Mouse (Mus musculus) embryonic facial prominence, embryonic 15.5 days (tissue): Measurements from ENCODE around the gene Rpl35a. TPM values are rescaled to one million over a fixed set of nuclear protein-coding genes. Genes with fewer than 3 reads are reported as not detected.
"Not testable (repeated sequence)": the region's sequence is repeated elsewhere in the genome, so short reads cannot be mapped to it uniquely, and the experiment has no call there.

Experiments used
- ATAC-seq: fragments of 200-750 bp; cut with Nextera tagmentation; 2 replicates; pipeline ENCODE4 v1.8.0; 2017; ENCODE audit warnings: low read depth, moderate TSS enrichment; ENCODE audit not compliant: insufficient number of reproducible peaks, low FRiP score, low TSS enrichment
- H3K27ac ChIP-seq: fragments of 300-500 bp; sonication (generic); replicated peaks from 2 replicates; pipeline ENCODE4 v1.5.1; 2015; ENCODE audit warnings: mild to moderate bottlenecking, inconsistent platforms
- H3K27me3 ChIP-seq: fragments of 300-500 bp; sonication (generic); 2 replicates; pipeline ENCODE4 v1.6.1; 2015; ENCODE audit warnings: inconsistent platforms
- H3K36me3 ChIP-seq: fragments of 300-500 bp; sonication (generic); 2 replicates; pipeline ENCODE4 v1.6.1; 2015; ENCODE audit warnings: mild to moderate bottlenecking, inconsistent platforms
- H3K4me1 ChIP-seq: fragments of 300-500 bp; sonication (generic); 2 replicates; pipeline ENCODE4 v1.6.1; 2015; ENCODE audit warnings: inconsistent platforms
- H3K4me2 ChIP-seq: fragments of 300-500 bp; sonication (generic); replicated peaks from 2 replicates; pipeline ENCODE4 v1.6.1; 2015; ENCODE audit warnings: mild to moderate bottlenecking, inconsistent platforms
- H3K4me3 ChIP-seq: fragments of 300-500 bp; sonication (generic); replicated peaks from 2 replicates; pipeline ENCODE4 v1.5.1; 2015; ENCODE audit warnings: mild to moderate bottlenecking, inconsistent platforms
- H3K9ac ChIP-seq: fragments of 300-500 bp; sonication (generic); 2 replicates; pipeline ENCODE4 v1.6.1; 2015; ENCODE audit warnings: inconsistent platforms
- H3K9me3 ChIP-seq: fragments of 300-500 bp; sonication (generic); replicated peaks from 2 replicates; pipeline ENCODE4 v1.6.1; 2016; ENCODE audit warnings: inconsistent platforms
- WGBS: fragments of 180-500 bp; shearing (Covaris S2); methylation state at CpG from one replicate; pipeline ENCODE4 v1.1.7; 2015; 5-methylcytosine and 5-hydroxymethylcytosine counted together
- polyA plus RNA-seq: library from polyadenylated mRNA; unstranded; fragments of >200 nt; fragmentation: Nextera tagmentation; extraction: Ambion mirVana; gene quantifications from 2 replicates; pipeline ENCODE4 v1.2.1, GENCODE M21; 2015

The Rpl35a gene
- polyA plus RNA-seq, 1 experiment from 2014 or later: 937 TPM

DNA sequence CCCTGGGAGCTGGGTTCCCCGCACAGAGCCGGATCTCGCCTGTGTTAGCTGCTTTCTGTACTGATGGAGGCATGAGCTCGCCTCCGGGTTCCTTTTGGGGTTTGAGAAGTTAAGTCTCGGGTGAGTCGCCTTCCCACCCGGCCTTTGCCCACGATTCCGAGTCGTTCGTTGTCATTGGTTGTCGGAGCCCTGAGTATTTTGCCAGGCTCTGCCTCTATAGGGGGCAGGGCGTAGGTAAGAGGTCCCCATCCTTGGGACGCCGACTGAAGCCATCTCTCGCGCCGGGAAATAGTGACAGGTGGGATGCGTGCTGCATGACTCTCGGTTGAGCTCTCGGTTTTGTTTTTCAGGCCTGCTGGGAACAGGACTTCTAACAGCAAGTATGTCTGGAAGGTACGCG, 533 bp downstream of the Rpl35a start:
- Histone ChIP-seq H3K27me3 (no peaks in the 10 kb centered on the region), H3K4me3 (peak overlapping the region; percentile 92), H3K27ac (peak overlapping the region; percentile 92), H3K4me2 (peak overlapping the region; percentile 66), H3K9ac (peak overlapping the region; percentile 91), H3K9me3 (no peaks in the 10 kb centered on the region), H3K4me1 (peaks cover 14% of the 10 kb centered on the region), H3K36me3 (peaks cover 31% of the 10 kb centered on the region)
- under 1% methylated on average over 24 of the region's 24 CpGs for WGBS
- ATAC-seq: 0 out of 2 replicates have a peak, but pooled peaks have one; percentile 12

DNA sequence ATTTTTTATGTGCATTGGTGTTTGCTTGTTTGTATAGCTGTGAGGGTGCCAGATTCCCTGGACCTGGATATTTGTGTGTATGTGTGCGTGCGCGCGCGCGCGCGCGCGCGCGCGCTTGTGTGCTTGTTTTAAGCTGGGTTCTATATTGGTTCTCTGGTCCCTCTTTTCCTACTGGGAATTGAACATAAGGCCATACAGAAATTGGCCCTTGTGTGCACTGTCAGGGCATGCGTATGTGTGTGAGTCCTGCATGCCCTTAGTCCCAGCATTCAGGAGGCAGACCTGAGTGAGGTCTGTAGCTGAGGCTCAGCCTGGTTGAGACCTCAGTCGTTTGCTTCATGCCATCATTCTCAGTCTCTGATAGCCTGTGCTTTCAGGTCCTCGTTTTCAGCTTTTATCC, 1.8 kb downstream of the Rpl35a start:
- H3K4me3 ChIP-seq: peak overlapping the region; percentile 92; the same call in 1 of the 2 replicates
- peaks cover 19% of the 10 kb centered on the region for H3K4me1 ChIP-seq
- no peak overlapping the region for H3K27ac ChIP-seq
- 88% methylated on average over 16 of the region's 16 CpGs for WGBS
- H3K36me3 ChIP-seq: peaks cover 31% of the 10 kb centered on the region
- no peaks in the 10 kb centered on the region for H3K27me3 ChIP-seq
- 0 out of 2 replicates have a peak overlapping the region, but pooled peaks have one; percentile 9 for H3K9ac ChIP-seq
- no peaks in the 10 kb centered on the region for H3K9me3 ChIP-seq
- no peak for ATAC-seq
- peak overlapping the region; percentile 66 for H3K4me2 ChIP-seq

DNA sequence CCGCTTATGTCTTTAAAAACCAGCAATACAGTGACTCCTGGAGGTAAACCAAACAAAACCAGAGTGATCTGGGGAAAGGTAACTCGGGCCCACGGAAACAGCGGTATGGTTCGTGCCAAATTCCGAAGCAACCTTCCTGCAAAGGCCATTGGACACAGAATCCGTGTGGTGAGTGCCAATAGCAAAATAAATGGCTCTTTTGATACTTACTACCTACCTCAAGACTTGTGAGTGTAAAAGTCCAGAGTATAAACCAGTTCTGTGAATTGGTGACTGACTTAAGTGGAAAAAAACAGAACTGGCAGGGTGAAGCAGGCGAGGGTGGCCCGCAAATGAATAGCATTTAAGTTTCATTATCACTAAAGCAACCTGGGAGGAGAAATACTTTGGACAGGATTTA, 2.4 kb downstream of the Rpl35a start:
- WGBS: 86% methylated on average over 9 of the region's 9 CpGs
- not testable (repeated sequence) for H3K4me3 ChIP-seq, H3K27ac ChIP-seq, H3K9ac ChIP-seq, H3K27me3 ChIP-seq, H3K9me3 ChIP-seq, ATAC-seq
- Histone ChIP-seq H3K4me2 (peak overlapping the region; percentile 66; the same call in 1 of the 2 replicates), H3K36me3 (peaks cover 31% of the 10 kb centered on the region), H3K4me1 (peaks cover 26% of the 10 kb centered on the region)

DNA sequence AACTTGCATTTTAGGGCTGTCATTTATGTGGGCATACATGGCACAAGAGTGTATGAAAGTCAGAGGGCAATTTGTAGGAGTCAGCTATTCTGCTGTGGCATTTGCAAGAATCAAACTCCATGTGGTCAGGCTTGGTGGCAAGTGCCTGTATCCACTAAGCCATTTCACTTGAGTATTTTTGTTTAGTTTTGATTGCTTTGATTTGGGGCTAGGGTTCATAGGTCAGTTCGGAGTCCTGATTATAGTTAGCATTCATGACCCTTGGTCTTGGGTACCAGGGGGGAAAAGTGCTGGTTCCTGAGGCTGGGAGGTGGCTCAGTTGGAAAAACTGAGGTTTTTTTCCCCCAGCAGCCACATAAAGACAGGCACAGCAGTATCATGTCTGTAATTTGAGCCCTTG, 3.2 kb downstream of the Rpl35a start:
- Histone ChIP-seq H3K4me2 (no peak overlapping the region), H3K27me3 (no peaks in the 10 kb centered on the region), H3K9ac (no peak overlapping the region), H3K9me3 (no peaks in the 10 kb centered on the region), H3K4me3 (no peak overlapping the region), H3K36me3 (peaks cover 31% of the 10 kb centered on the region), H3K4me1 (peaks cover 28% of the 10 kb centered on the region), H3K27ac (no peak overlapping the region)
- no peak for ATAC-seq
- WGBS: 88% methylated on average over 1 of the region's 1 CpGs

DNA sequence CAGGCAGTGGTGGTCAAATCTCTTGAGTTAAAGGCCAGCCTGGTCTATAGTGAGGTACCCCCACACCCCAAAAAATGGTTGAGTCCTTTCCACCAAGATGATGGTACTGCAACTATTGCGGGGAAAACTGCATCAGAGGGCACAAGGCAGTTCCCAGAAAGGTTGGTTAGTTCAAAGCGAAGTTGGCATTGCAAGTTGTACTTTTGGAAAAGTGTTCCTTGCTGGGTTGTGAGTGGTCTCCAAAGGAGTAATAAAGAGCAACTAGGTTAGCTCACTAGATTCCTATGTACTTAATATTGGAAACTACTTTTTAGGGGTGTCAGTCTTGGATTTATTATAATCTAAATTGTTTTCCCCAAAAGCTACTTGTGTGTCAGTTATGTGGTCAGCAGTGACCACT, 4.7 kb downstream of the Rpl35a start:
- WGBS: 84% methylated on average over 2 of the region's 2 CpGs
- Histone ChIP-seq H3K4me3 (no peak overlapping the region), H3K36me3 (peaks cover 31% of the 10 kb centered on the region), H3K9me3 (no peaks in the 10 kb centered on the region), H3K4me2 (no peak overlapping the region), H3K4me1 (peaks cover 24% of the 10 kb centered on the region), H3K27me3 (no peaks in the 10 kb centered on the region), H3K9ac (no peak overlapping the region), H3K27ac (no peak overlapping the region)
- no peak for ATAC-seq

DNA sequence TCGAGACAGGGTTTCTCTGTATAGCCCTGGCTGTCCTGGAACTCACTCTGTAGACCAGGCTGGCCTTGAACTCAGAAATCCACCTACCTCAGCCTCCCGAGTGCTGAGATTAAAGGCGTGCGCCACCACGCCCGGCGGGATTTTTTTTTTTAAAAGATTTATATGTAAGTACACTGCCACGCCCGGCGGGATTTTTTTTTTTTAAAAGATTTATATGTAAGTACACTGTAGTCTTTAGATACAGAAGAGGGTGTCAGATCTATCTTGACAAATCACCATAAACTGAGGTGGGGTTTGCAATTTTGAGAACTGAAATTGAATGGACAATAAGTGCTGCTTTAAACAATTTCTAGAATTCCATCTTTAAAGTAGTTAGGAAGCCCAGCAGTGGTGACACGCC, 5.1 kb downstream of the Rpl35a start:
- ATAC-seq: no peak
- H3K27me3 ChIP-seq: no peaks in the 10 kb centered on the region
- H3K9me3 ChIP-seq: no peaks in the 10 kb centered on the region
- WGBS: 50% methylated on average over 11 of the region's 11 CpGs
- no peak overlapping the region for H3K9ac ChIP-seq
- peak overlapping the region; percentile 92; the same call in 1 of the 2 replicates for H3K4me2 ChIP-seq
- H3K4me1 ChIP-seq: peaks cover 24% of the 10 kb centered on the region
- peak overlapping the region; percentile 71; the same call in 1 of the 2 replicates for H3K4me3 ChIP-seq
- H3K36me3 ChIP-seq: peaks cover 31% of the 10 kb centered on the region
- H3K27ac ChIP-seq: peak overlapping the region; percentile 72

DNA sequence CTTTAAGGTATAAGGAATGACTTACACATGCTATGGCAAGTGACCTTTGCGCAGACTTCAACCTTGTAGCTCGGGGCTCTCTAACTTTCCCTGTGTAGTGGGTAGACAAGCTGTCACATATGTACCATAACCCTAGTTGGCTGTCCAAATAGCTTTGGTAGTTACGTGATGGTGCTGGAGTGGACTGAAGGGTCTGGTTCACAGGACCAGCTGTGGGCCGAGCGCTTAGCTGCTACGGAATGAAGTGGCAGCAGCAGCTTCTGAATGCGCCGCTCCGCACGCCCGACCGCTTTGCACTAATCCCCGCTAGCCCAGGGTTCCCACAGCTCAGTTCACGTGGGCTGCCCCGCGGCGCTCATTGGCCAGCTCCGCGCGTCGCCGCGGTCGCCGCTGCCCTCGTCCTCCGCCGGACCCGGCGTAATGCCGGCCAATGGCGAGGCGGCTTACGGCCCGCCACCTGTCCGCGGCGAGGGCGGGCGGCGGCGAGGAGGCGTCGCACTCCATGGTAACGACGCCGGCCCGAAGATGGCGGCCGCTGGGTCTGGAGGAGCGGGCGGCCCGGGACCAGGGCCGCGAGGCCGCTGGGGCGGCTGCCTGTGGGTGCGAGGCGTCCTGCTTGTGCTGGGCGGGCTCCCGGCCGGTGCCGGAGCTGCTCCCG, 5.9 kb downstream of the Rpl35a start, which contains the start of gene Lmln:
Gene Lmln, plus strand, starts transcription at position 498 of the 658 bp plus-strand sequence.
- Histone ChIP-seq H3K4me3 (peak within 1 kb of the TSS; percentile 71), H3K4me1 (peaks cover 24% of the 10 kb centered on the region), H3K36me3 (peaks cover 31% of the 10 kb centered on the region), H3K27ac (peak within 1 kb of the TSS; percentile 72), H3K4me2 (peak within 1 kb of the TSS; percentile 92), H3K9ac (peak within 1 kb of the TSS; percentile 57), H3K9me3 (no peaks in the 10 kb centered on the region), H3K27me3 (no peaks in the 10 kb centered on the region)
- ATAC-seq: peak; percentile 98
- WGBS: under 1% methylated on average over 64 of the region's 64 CpGs

DNA sequence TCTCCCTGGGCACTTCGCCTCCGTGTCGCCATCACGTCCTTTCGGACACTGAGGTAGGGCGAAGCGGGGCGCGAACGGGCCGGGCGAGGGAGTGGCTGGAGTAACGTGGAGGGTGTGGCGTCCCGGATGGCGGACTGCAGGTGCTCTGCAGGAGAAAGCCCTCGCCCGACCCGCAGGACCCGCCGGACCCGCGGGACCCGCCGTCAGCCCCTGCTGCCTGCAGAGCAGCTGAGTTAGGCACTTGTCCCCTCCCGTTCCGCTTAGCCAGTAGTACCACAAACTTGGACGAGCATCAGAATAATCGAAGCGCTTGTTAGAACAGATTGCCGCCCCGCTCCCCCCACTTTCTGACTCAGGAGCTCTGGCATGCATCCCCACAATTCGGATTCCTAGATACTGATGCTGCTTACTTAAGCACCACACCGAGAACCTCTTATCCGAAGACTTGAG, 6.5 kb downstream of the Rpl35a start:
- peak overlapping the region; percentile 57 for H3K9ac ChIP-seq
- peak; percentile 51; the same call in 1 of the 2 replicates for ATAC-seq
- WGBS: 0% methylated on average over 35 of the region's 35 CpGs
- H3K4me3 ChIP-seq: peak overlapping the region; percentile 71
- H3K4me2 ChIP-seq: peak overlapping the region; percentile 92
- H3K36me3 ChIP-seq: peaks cover 31% of the 10 kb centered on the region
- no peaks in the 10 kb centered on the region for H3K27me3 ChIP-seq
- peaks cover 24% of the 10 kb centered on the region for H3K4me1 ChIP-seq
- H3K9me3 ChIP-seq: no peaks in the 10 kb centered on the region
- peak overlapping the region; percentile 72 for H3K27ac ChIP-seq

DNA sequence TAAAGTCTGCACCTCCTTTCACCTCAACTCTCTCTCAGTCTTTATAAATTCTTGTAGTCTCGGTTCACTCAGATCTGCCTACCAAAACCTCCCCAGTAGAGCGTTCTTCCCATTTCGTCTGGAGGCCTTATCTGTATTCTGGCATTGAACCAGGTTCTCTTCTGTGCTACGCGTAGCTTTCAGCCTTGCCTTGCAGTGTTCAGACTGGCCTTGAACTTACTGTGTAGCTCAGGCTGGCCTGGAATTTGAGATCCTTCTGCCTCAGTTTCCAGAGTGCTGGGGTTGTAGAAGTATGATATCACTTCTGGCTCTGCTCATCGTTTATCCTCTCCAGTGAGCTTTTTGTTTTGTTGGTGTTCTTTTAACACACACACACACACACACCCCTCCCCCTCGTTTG, 7.0 kb downstream of the Rpl35a start:
- no peak for ATAC-seq
- WGBS: 34% methylated on average over 7 of the region's 7 CpGs
- no peak overlapping the region for H3K27ac ChIP-seq

DNA sequence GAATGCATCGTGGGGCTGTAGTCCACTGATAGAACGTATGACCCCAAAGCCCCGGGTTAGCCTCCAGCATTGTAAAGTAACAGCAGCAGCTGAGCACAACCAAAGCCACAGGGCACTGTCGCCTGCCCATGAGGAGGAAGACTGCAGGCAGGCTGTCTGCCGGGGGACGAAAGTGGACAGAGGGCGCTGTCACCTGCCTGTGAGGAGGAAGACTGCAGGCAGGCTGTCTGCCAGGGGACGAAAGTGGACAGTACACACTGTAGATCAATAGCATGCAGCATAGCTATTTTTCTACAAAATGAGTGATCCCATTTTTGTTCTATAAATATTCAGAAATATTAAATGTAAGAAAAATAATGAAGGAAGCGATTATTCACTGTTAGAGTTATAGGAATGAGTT, 8.4 kb downstream of the Rpl35a start:
- Histone ChIP-seq H3K36me3 (peaks cover 14% of the 10 kb centered on the region), H3K4me1 (peaks cover 16% of the 10 kb centered on the region), H3K4me2 (no peak overlapping the region), H3K27me3 (no peaks in the 10 kb centered on the region), H3K27ac (no peak overlapping the region), H3K4me3 (no peak overlapping the region), H3K9ac (no peak overlapping the region), H3K9me3 (no peaks in the 10 kb centered on the region)
- 80% methylated on average over 9 of the region's 9 CpGs for WGBS
- ATAC-seq: no peak

More for the DNA sequence above, 7.0 kb downstream of the Rpl35a start:
- H3K4me2 ChIP-seq: peak overlapping the region; percentile 92
- H3K9me3 ChIP-seq: no peaks in the 10 kb centered on the region
- peaks cover 18% of the 10 kb centered on the region for H3K4me1 ChIP-seq
- H3K4me3 ChIP-seq: peak overlapping the region; percentile 71
- H3K9ac ChIP-seq: peak overlapping the region; percentile 57; the same call in 1 of the 2 replicates
- H3K36me3 ChIP-seq: peaks cover 26% of the 10 kb centered on the region
- H3K27me3 ChIP-seq: no peaks in the 10 kb centered on the region

DNA sequence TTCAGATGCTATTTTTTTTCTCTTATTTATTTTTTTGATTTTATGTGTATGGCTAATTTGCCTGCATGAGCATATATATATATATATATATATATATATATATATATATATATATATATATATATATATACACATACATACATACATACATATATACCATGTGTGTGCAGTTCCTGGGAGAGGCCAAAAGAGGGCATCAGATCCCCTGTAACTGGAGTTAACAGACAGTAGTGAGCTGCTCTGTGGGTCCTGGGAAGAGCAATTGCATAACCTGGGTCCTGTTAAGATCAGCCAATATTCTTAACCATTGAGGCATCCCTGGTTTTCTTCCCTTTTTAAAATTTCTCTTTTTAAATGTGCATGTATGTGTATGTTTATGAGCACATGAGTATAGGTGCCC, 14.7 kb downstream of the Rpl35a start:
- Histone ChIP-seq H3K4me1 (no peaks in the 10 kb centered on the region), H3K36me3 (0 out of 2 replicates have a peak, but pooled peaks cover 4% of the 10 kb centered on the region), H3K9ac (no peak overlapping the region), H3K4me2 (no peak overlapping the region), H3K9me3 (no peaks in the 10 kb centered on the region), H3K27ac (no peak overlapping the region), H3K4me3 (no peak overlapping the region), H3K27me3 (no peaks in the 10 kb centered on the region)
- no peak for ATAC-seq
